Mouse (Mus musculus): ENCODE data around the gene Scaf8. TPM values are rescaled to one million over a fixed set of nuclear protein-coding genes. Genes with fewer than 3 reads are reported as not detected.
A peak's percentile ranks its signal among the peaks of the same experiment; 100 is the strongest.
"Not testable (repeated sequence)": the region's sequence is repeated elsewhere in the genome, so short reads cannot be mapped to it uniquely, and the experiment has no call there.

Scaf8 gene
- polyA plus RNA-seq, 1 experiment from 2014 or later: 19.3 TPM

GRCm38 (mm10) chr17:3083886-3084550 is 30.8 kb upstream of the Scaf8 start:
- no peaks in the 10 kb centered on the region for H3K9me3 ChIP-seq (ENCODE audit: control insufficient read depth, low read length)
- H3K27ac ChIP-seq: peak overlapping the region; percentile 92
- under 1% methylated on average over 37 of the region's 40 CpGs for WGBS
- no peaks in the 10 kb centered on the region for H3K4me1 ChIP-seq (replicated peaks; ENCODE audit: control insufficient read depth, insufficient read depth, low read length)
- H3K27me3 ChIP-seq (ENCODE audit: control insufficient read depth, insufficient read depth, low read length): no peaks in the 10 kb centered on the region
- H3K4me2 ChIP-seq (replicated peaks): peak overlapping the region; percentile 65
- DNase-seq (ENCODE audit: low spot score): peak; percentile 94
- H3K4me3 ChIP-seq (replicated peaks; ENCODE audit: low read length): peak overlapping the region; percentile 42
- peak overlapping the region; percentile 60 for H3K9ac ChIP-seq
- H3K36me3 ChIP-seq (replicated peaks; ENCODE audit: control insufficient read depth, insufficient read depth): no peaks in the 10 kb centered on the region
- ATAC-seq (ENCODE audit: low FRiP score): peak; percentile 73

GRCm38 (mm10) chr17:3084551-3084930 is 30.2 kb upstream of the Scaf8 start:
- H3K9me3 ChIP-seq (ENCODE audit: control insufficient read depth, low read length): no peaks in the 10 kb centered on the region
- H3K27me3 ChIP-seq (ENCODE audit: control insufficient read depth, insufficient read depth, low read length): no peaks in the 10 kb centered on the region
- WGBS: under 1% methylated on average over 23 of the region's 31 CpGs
- ATAC-seq (ENCODE audit: low FRiP score): peak; percentile 12
- no peaks in the 10 kb centered on the region for H3K36me3 ChIP-seq (replicated peaks; ENCODE audit: control insufficient read depth, insufficient read depth)
- no peaks in the 10 kb centered on the region for H3K4me1 ChIP-seq (replicated peaks; ENCODE audit: control insufficient read depth, insufficient read depth, low read length)
- peak overlapping the region; percentile 42 for H3K4me3 ChIP-seq (replicated peaks; ENCODE audit: low read length)
- H3K9ac ChIP-seq: peak overlapping the region; percentile 60
- peak overlapping the region; percentile 65 for H3K4me2 ChIP-seq (replicated peaks)
- H3K27ac ChIP-seq: peak overlapping the region; percentile 92
- DNase-seq (ENCODE audit: low spot score): peak; percentile 74

- Histone ChIP-seq H3K4me3 (replicated peaks; ENCODE audit: low read length) (peak overlapping the region; percentile 42), H3K27ac (peak overlapping the region; percentile 92; the same call in 1 of the 2 replicates), H3K27me3 (ENCODE audit: control insufficient read depth, insufficient read depth, low read length) (no peaks in the 10 kb centered on the region), H3K9ac (no peak overlapping the region), H3K9me3 (ENCODE audit: control insufficient read depth, low read length) (no peaks in the 10 kb centered on the region), H3K36me3 (replicated peaks; ENCODE audit: control insufficient read depth, insufficient read depth) (no peaks in the 10 kb centered on the region), H3K4me2 (replicated peaks) (peak overlapping the region; percentile 65), H3K4me1 (replicated peaks; ENCODE audit: control insufficient read depth, insufficient read depth, low read length) (no peaks in the 10 kb centered on the region)
- ATAC-seq (ENCODE audit: low FRiP score): no peak
- DNase-seq (ENCODE audit: low spot score): no peak
- WGBS: 68% methylated on average over 3 of the region's 3 CpGs
Observed at GRCm38 (mm10) chr17:3085152-3085551, 29.6 kb upstream of the Scaf8 start.

GRCm38 (mm10) chr17:3092682-3093081 is 22.1 kb upstream of the Scaf8 start:
- no peaks in the 10 kb centered on the region for H3K27me3 ChIP-seq (ENCODE audit: control insufficient read depth, insufficient read depth, low read length)
- H3K4me3 ChIP-seq (replicated peaks; ENCODE audit: low read length): no peak overlapping the region
- H3K36me3 ChIP-seq (replicated peaks; ENCODE audit: control insufficient read depth, insufficient read depth): no peaks in the 10 kb centered on the region
- H3K27ac ChIP-seq: no peak overlapping the region
- H3K9ac ChIP-seq: no peak overlapping the region
- DNase-seq (ENCODE audit: low spot score) (no peak), ATAC-seq (ENCODE audit: low FRiP score) (no peak)
- no peaks in the 10 kb centered on the region for H3K4me1 ChIP-seq (replicated peaks; ENCODE audit: control insufficient read depth, insufficient read depth, low read length)
- H3K9me3 ChIP-seq (ENCODE audit: control insufficient read depth, low read length): no peaks in the 10 kb centered on the region
- 60% methylated on average over 4 of the region's 4 CpGs for WGBS
- no peak overlapping the region for H3K4me2 ChIP-seq (replicated peaks)

GRCm38 (mm10) chr17:3099273-3099672 is 15.5 kb upstream of the Scaf8 start:
- not testable (repeated sequence) for ATAC-seq (ENCODE audit: low FRiP score); H3K4me2 ChIP-seq (replicated peaks); H3K36me3 ChIP-seq (replicated peaks; ENCODE audit: control insufficient read depth, insufficient read depth); H3K27me3 ChIP-seq (ENCODE audit: control insufficient read depth, insufficient read depth, low read length); H3K9me3 ChIP-seq (ENCODE audit: control insufficient read depth, low read length); H3K4me1 ChIP-seq (replicated peaks; ENCODE audit: control insufficient read depth, insufficient read depth, low read length); H3K27ac ChIP-seq; H3K4me3 ChIP-seq (replicated peaks; ENCODE audit: low read length); DNase-seq (ENCODE audit: low spot score); H3K9ac ChIP-seq
- WGBS: 92% methylated on average over 1 of the region's 1 CpGs

GRCm38 (mm10) chr17:3102336-3103165 is 12.2 kb upstream of the Scaf8 start:
- Histone ChIP-seq H3K4me2 (replicated peaks) (peak overlapping the region; percentile 46), H3K36me3 (replicated peaks; ENCODE audit: control insufficient read depth, insufficient read depth) (0 out of 2 replicates have a peak, but pooled peaks cover 6% of the 10 kb centered on the region), H3K27ac (no peak overlapping the region), H3K27me3 (ENCODE audit: control insufficient read depth, insufficient read depth, low read length) (no peaks in the 10 kb centered on the region), H3K4me3 (replicated peaks; ENCODE audit: low read length) (no peak overlapping the region), H3K4me1 (replicated peaks; ENCODE audit: control insufficient read depth, insufficient read depth, low read length) (peaks cover 5% of the 10 kb centered on the region; the same call in 1 of the 2 replicates), H3K9ac (peak overlapping the region; percentile 20; the same call in 1 of the 2 replicates), H3K9me3 (ENCODE audit: control insufficient read depth, low read length) (no peaks in the 10 kb centered on the region)
- WGBS: 2% methylated on average over 14 of the region's 14 CpGs
- ATAC-seq (ENCODE audit: low FRiP score) (peak; percentile 51; the same call in 1 of the 2 replicates), DNase-seq (ENCODE audit: low spot score) (no peak)

- Histone ChIP-seq H3K9ac (no peak overlapping the region), H3K9me3 (ENCODE audit: control insufficient read depth, low read length) (no peaks in the 10 kb centered on the region), H3K27ac (no peak overlapping the region), H3K4me3 (replicated peaks; ENCODE audit: low read length) (no peak overlapping the region), H3K4me2 (replicated peaks) (no peak overlapping the region), H3K4me1 (replicated peaks; ENCODE audit: control insufficient read depth, insufficient read depth, low read length) (peaks cover 5% of the 10 kb centered on the region; the same call in 1 of the 2 replicates), H3K27me3 (ENCODE audit: control insufficient read depth, insufficient read depth, low read length) (no peaks in the 10 kb centered on the region), H3K36me3 (replicated peaks; ENCODE audit: control insufficient read depth, insufficient read depth) (0 out of 2 replicates have a peak, but pooled peaks cover 6% of the 10 kb centered on the region)
- DNase-seq (ENCODE audit: low spot score) (no peak), ATAC-seq (ENCODE audit: low FRiP score) (no peak)
- WGBS: 90% methylated on average over 6 of the region's 6 CpGs
Observed at GRCm38 (mm10) chr17:3104154-3104931, 10.4 kb upstream of the Scaf8 start.

- Histone ChIP-seq H3K9me3 (ENCODE audit: control insufficient read depth, low read length) (no peaks in the 10 kb centered on the region), H3K27ac (no peak overlapping the region), H3K27me3 (ENCODE audit: control insufficient read depth, insufficient read depth, low read length) (no peaks in the 10 kb centered on the region), H3K4me1 (replicated peaks; ENCODE audit: control insufficient read depth, insufficient read depth, low read length) (peaks cover 5% of the 10 kb centered on the region; the same call in 1 of the 2 replicates), H3K4me2 (replicated peaks) (no peak overlapping the region), H3K36me3 (replicated peaks; ENCODE audit: control insufficient read depth, insufficient read depth) (0 out of 2 replicates have a peak, but pooled peaks cover 6% of the 10 kb centered on the region), H3K4me3 (replicated peaks; ENCODE audit: low read length) (no peak overlapping the region), H3K9ac (no peak overlapping the region)
- WGBS: 96% methylated on average over 1 of the region's 1 CpGs
- ATAC-seq (ENCODE audit: low FRiP score): no peak
- no peak for DNase-seq (ENCODE audit: low spot score)
Observed at GRCm38 (mm10) chr17:3105022-3105421, 9.8 kb upstream of the Scaf8 start.

Measured in hindbrain, embryonic 14.5 days (tissue).